Mouse (Mus musculus) embryonic fibroblast, embryonic 13.5 days (primary cell): ENCODE data around the gene Copa.

Experiments used
- CTCF ChIP-seq: IDR thresholded peaks from 2 replicates; pipeline ENCODE4 v1.5.1; 2011; ENCODE audit warnings: mild to moderate bottlenecking, control low read depth, low read length, moderate library complexity, borderline replicate concordance; ENCODE audit not compliant: insufficient read depth
- POLR2A ChIP-seq: IDR thresholded peaks from 2 replicates; pipeline ENCODE4 v1.6.1; 2011; ENCODE audit warnings: low read depth, mild to moderate bottlenecking, control low read depth, low read length, moderate library complexity

GRCm38 (mm10) chr1:172155518-172155917, 73.2 kb downstream of the Copa start:
- TF ChIP-seq CTCF: no peak
- TF ChIP-seq POLR2A: no peak
